Mouse (Mus musculus) stomach, adult 2 months (tissue): ENCODE data around the gene Dnajb4. TPM values are rescaled to one million over a fixed set of nuclear protein-coding genes. Genes with fewer than 3 reads are reported as not detected.

Experiments used
- polyA plus RNA-seq: library from polyadenylated mRNA; depleted of rRNA; stranded (reverse); fragments of >200 nt; gene quantifications from 2 replicates; pipeline ENCODE4 v1.2.3, GENCODE M21; 2012; rRNA removed

Dnajb4 gene
- polyA plus RNA-seq = 0.85 and 1.2 TPM in 2 replicates

GRCm38 (mm10) chr3:152209967-152210634 lies at the start of gene Dnajb4, which contains the start of gene Fubp1:
Gene Dnajb4, minus strand, starts transcription at chr3:152210302.
Gene Fubp1, plus strand, starts transcription at chr3:152210422.

GRCm38 (mm10) chr3:152166099-152166423 lies 44.0 kb downstream of the Dnajb4 start, which contains the start of gene Gipc2:
Gene Gipc2, minus strand, starts transcription at chr3:152166230.

Other genes with a start within 250 kb of the Dnajb4 start
- 18.6 and 22.8 TPM in 2 replicates for gene Gipc2, start 44.1 kb downstream of the Dnajb4 start, polyA plus RNA-seq
- 16.6 and 18.2 TPM in 2 replicates for gene Fubp1, start 120 bp upstream of the Dnajb4 start, polyA plus RNA-seq
- 0.04 and 0.10 TPM in 2 replicates for gene Nexn, start 56.0 kb upstream of the Dnajb4 start, polyA plus RNA-seq
- gene Miga1, start 130.1 kb upstream of the Dnajb4 start, polyA plus RNA-seq = 0.94 and 1.5 TPM in 2 replicates
- gene Usp33, start 136.2 kb upstream of the Dnajb4 start, polyA plus RNA-seq = 0.90 and 2.5 TPM in 2 replicates
- gene Zzz3, start 185.2 kb upstream of the Dnajb4 start, polyA plus RNA-seq = 5.1 and 5.5 TPM in 2 replicates